Mouse (Mus musculus): Measurements from ENCODE around the gene Dnajb2. TPM values are rescaled to one million over a fixed set of nuclear protein-coding genes. Genes with fewer than 3 reads are reported as not detected.

Gene Dnajb2
- polyA plus RNA-seq, 1 experiment from 2014 or later = 13.8 TPM

Small RNAs within 50 kb of the gene (microRNA-seq; reads per million reads assigned to microRNA genes)
- not detected for gene Gm27943 (ENCODE audit: borderline number of aligned reads)

Other genes with a start within 250 kb of the Dnajb2 start
- 12.0 and 12.5 TPM in 2 replicates for gene Nhej1, start 111.2 kb upstream of the Dnajb2 start, polyA plus RNA-seq (2014; fragmentation: Nextera tagmentation; extraction: Ambion mirVana)
- 0.10 and 0.18 TPM in 2 replicates for gene Slc23a3, start 102.5 kb upstream of the Dnajb2 start, polyA plus RNA-seq (2014; fragmentation: Nextera tagmentation; extraction: Ambion mirVana)
- gene Cnppd1, start 93.7 kb upstream of the Dnajb2 start, polyA plus RNA-seq (2014; fragmentation: Nextera tagmentation; extraction: Ambion mirVana) = 33.8 and 37.2 TPM in 2 replicates
- gene Retreg2, start 93.6 kb upstream of the Dnajb2 start, polyA plus RNA-seq (2014; fragmentation: Nextera tagmentation; extraction: Ambion mirVana) = 27.7 and 38.0 TPM in 2 replicates
- gene Zfand2b, start 67.8 kb upstream of the Dnajb2 start, polyA plus RNA-seq (2014; fragmentation: Nextera tagmentation; extraction: Ambion mirVana) = 33.9 and 36.0 TPM in 2 replicates
- 24.4 and 24.9 TPM in 2 replicates for gene Abcb6, start 56.0 kb upstream of the Dnajb2 start, polyA plus RNA-seq (2014; fragmentation: Nextera tagmentation; extraction: Ambion mirVana)
- gene Ankzf1, start 44.3 kb upstream of the Dnajb2 start, polyA plus RNA-seq (2014; fragmentation: Nextera tagmentation; extraction: Ambion mirVana) = 16.8 TPM in 2 replicates
- gene Atg9a, start 44.2 kb upstream of the Dnajb2 start, polyA plus RNA-seq (2014; fragmentation: Nextera tagmentation; extraction: Ambion mirVana) = 12.9 and 17.1 TPM in 2 replicates
- 14.1 and 15.0 TPM in 2 replicates for gene Glb1l, start 25.6 kb upstream of the Dnajb2 start, polyA plus RNA-seq (2014; fragmentation: Nextera tagmentation; extraction: Ambion mirVana)
- 117 and 123 TPM in 2 replicates for gene Stk16, start 25.6 kb upstream of the Dnajb2 start, polyA plus RNA-seq (2014; fragmentation: Nextera tagmentation; extraction: Ambion mirVana)
- 17.3 and 18.9 TPM in 2 replicates for gene Tuba4a, start 16.5 kb upstream of the Dnajb2 start, polyA plus RNA-seq (2014; fragmentation: Nextera tagmentation; extraction: Ambion mirVana)
- not detected in 2 replicates for gene A630095N17Rik, start 4.3 kb upstream of the Dnajb2 start, polyA plus RNA-seq (2014; fragmentation: Nextera tagmentation; extraction: Ambion mirVana)
- gene Ptprn, start 28.1 kb downstream of the Dnajb2 start, polyA plus RNA-seq (2014; fragmentation: Nextera tagmentation; extraction: Ambion mirVana) = 1.4 and 1.5 TPM in 2 replicates
- gene Resp18, start 42.0 kb downstream of the Dnajb2 start, polyA plus RNA-seq (2014; fragmentation: Nextera tagmentation; extraction: Ambion mirVana) = 4.9 and 5.8 TPM in 2 replicates
- gene Dnpep, start 81.6 kb downstream of the Dnajb2 start, polyA plus RNA-seq (2014; fragmentation: Nextera tagmentation; extraction: Ambion mirVana) = 123 and 146 TPM in 2 replicates
- 6.9 and 9.9 TPM in 2 replicates for gene Des, start 123.9 kb downstream of the Dnajb2 start, polyA plus RNA-seq (2014; fragmentation: Nextera tagmentation; extraction: Ambion mirVana)
- gene Speg, start 138.9 kb downstream of the Dnajb2 start, polyA plus RNA-seq (2014; fragmentation: Nextera tagmentation; extraction: Ambion mirVana) = 16.7 and 19.9 TPM in 2 replicates
- 36.9 and 38.4 TPM in 2 replicates for gene Gmppa, start 199.5 kb downstream of the Dnajb2 start, polyA plus RNA-seq (2014; fragmentation: Nextera tagmentation; extraction: Ambion mirVana)
- gene Asic4, start 214.0 kb downstream of the Dnajb2 start, polyA plus RNA-seq (2014; fragmentation: Nextera tagmentation; extraction: Ambion mirVana) = 0.29 and 1.1 TPM in 2 replicates
- gene Chpf, start 242.9 kb downstream of the Dnajb2 start, polyA plus RNA-seq (2014; fragmentation: Nextera tagmentation; extraction: Ambion mirVana) = 14.6 and 15.3 TPM in 2 replicates
- gene Tmem198, start 243.1 kb downstream of the Dnajb2 start, polyA plus RNA-seq (2014; fragmentation: Nextera tagmentation; extraction: Ambion mirVana) = 0.98 and 1.6 TPM in 2 replicates